Mouse (Mus musculus): ENCODE measurements at regions not wholly inside any gene's neighbourhood (a gene's known extent, or its start where the extent isn't known, plus 50 kb on each side); places are given as distances from the start of the nearest gene placed in this dataset.

DNA sequence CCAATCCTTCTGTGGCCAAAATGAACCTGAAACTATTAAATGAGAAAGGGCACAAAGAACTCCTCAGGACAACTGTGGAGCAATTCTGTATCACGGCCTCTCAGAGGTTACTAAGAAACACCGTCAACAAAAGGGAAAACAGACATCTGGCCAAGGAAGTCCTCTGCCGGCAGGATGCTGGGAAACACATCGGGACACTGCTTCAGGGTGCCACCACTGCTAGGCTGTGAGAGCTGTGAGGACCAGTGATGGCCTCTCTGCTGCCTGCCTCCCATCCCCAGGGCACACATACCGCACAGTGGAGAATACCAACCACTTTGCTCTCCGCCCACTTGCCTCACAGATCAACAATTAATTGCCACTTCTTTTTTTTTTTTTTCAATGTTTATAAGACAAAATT lies 182.6 kb upstream of the Klf14 start:
- TF ChIP-seq GATA4 (IDR thresholded peaks at IDR 0.05; ENCODE audit: insufficient replicate concordance, low read length): no peak

- TF ChIP-seq GATA4 (IDR thresholded peaks at IDR 0.05; ENCODE audit: insufficient replicate concordance, low read length): peak; percentile 38; the same call in 1 of the 2 replicates
These were observed 183.7 kb upstream of the Klf14 start for GRCm38 (mm10) chr6:31142479-31143007.

DNA sequence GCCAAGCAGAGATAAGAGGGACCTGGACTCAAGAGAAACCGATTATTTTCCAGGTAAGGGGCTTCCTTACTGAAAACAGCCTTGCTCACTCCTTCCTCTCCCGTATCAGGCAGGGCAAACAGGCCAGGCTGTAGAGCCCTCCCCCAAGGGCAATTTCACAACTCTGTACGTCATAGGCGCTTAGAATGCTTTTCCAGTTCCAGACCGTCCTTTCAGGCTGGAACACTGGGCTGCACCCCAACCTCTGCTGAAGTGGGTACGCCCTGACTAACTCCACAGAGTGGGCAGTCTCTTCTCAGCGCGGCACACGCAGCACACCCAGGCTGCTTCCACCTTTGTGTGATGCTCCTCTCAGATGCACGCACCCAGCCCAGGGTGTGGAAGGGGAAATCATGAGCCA lies 186.8 kb upstream of the Klf14 start:
- peak; percentile 22; the same call in 1 of the 2 replicates for TF ChIP-seq GATA4 (IDR thresholded peaks at IDR 0.05; ENCODE audit: insufficient replicate concordance, low read length)

- no peak for TF ChIP-seq GATA4 (IDR thresholded peaks at IDR 0.05; ENCODE audit: insufficient replicate concordance, low read length)
These were observed 187.9 kb upstream of the Klf14 start for GRCm38 (mm10) chr6:31146779-31147178.

- TF ChIP-seq GATA4 (IDR thresholded peaks at IDR 0.05; ENCODE audit: insufficient replicate concordance, low read length): no peak
These were observed 188.8 kb upstream of the Klf14 start for GRCm38 (mm10) chr6:31147682-31148081.

DNA sequence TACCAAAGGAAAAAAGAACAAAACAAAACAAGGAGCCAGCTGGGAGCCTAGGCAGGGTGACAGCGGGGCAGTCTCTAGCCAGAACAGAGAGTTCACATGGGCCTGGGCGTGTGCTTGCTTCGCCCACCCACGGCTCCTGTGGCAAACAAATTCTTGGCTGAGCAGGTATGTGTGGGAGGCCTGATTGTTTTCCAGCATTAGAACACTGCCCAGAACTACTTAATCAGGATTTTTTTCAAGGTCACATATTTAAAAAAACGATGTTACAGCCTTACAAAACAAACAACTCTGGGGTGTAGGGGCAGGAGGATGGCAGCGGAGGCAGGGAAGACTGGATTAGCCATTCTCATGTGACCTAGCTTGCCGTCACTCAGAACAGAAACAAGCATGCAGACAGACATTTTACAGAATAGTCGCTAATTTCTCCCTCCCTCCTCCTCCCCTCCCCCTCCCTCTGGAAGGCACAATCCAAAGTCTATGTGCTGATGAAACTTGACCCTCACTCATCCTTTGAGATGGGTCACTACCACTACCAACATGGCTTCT lies 189.5 kb upstream of the Klf14 start:
- no peak for TF ChIP-seq GATA4 (IDR thresholded peaks at IDR 0.05; ENCODE audit: insufficient replicate concordance, low read length)

- TF ChIP-seq GATA4 (IDR thresholded peaks at IDR 0.05; ENCODE audit: insufficient replicate concordance, low read length): peak; percentile 66; the same call in 1 of the 2 replicates
These were observed 190.3 kb upstream of the Klf14 start for GRCm38 (mm10) chr6:31149164-31149563.

- no peak for TF ChIP-seq GATA4 (IDR thresholded peaks at IDR 0.05; ENCODE audit: insufficient replicate concordance, low read length)
These were observed 191.5 kb upstream of the Klf14 start for GRCm38 (mm10) chr6:31150416-31150815.

DNA sequence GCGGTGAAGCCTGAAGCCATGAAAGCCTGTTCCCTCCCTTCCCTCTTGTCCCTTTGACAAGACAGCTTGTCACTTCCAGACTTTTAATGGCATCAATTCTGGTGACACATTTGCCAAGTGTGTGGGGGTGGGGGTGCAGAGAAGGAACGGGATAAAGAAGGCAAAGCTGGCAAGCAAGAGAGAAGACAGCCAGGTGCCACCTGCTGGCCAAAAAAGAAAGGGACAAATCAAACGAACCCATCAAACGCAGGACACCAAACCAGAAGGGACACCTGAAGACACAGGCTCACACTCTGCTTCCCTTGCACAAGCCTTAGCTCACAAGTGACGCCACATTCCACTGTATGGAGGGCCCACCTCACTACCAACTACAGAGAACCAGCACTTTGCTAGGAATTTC lies 197.0 kb upstream of the Klf14 start:
- no peak for TF ChIP-seq GATA4 (IDR thresholded peaks at IDR 0.05; ENCODE audit: insufficient replicate concordance, low read length)

GRCm38 (mm10) chr6:31156999-31157398 lies 198.1 kb upstream of the Klf14 start:
- TF ChIP-seq GATA4 (IDR thresholded peaks at IDR 0.05; ENCODE audit: insufficient replicate concordance, low read length): no peak

DNA sequence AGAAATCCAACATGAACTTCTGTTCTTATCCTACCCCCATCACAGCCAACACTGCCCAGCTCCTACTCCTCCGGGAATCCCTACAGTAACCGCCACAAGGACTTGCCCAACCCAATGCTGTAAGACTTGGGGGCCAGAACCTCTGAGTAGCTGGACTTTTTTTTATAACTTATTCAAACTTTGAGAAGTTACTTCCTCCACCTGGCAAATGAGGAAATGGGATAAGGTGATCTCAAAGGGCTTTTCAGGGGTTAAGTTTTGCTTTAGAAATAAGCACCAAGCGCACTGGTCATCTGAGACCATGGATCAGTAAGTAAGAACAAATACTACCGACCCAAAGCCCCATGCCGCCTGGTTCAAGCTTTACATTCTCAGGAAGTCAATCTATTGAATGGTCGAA lies 198.6 kb upstream of the Klf14 start:
- no peak for TF ChIP-seq GATA4 (IDR thresholded peaks at IDR 0.05; ENCODE audit: insufficient replicate concordance, low read length)

DNA sequence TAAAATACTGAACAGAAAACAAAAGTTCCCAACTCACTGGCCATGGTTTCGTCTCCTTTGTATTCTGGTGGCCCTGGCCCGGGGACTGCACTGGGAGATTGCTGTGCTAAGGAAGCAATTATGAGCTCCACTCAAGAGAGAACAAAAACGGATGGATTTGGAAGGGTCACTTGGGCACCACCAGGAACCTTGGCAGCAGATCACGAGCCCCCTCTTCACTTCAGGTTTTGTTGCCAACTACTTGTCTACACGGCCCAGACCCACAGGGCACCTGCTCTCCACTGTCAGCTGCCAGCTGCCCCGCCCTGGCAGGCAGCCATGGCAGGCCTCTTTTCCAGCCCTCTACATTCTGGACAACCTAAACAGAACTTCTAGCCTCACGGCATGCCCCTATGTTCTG lies 199.8 kb upstream of the Klf14 start:
- no peak for TF ChIP-seq GATA4 (IDR thresholded peaks at IDR 0.05; ENCODE audit: insufficient replicate concordance, low read length)

DNA sequence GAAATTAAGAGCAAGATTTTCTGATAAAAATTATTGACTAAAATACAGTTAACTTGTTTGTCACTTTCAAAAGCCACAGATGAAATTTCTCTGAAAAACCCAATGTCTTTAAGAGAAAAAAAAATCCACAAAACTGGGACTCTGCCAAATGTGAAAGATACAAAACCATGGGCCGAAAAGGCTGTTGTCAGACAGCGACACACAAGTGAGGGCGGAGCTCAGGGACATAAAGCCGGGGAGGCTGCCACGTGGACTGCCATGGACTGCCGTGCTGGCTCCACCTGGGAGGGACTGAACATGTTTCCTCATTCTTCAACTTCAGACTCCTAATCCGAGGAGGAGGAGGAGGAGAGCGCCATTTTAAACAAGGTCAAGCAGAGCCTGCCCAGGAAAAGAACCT lies 200.4 kb upstream of the Klf14 start:
- no peak for TF ChIP-seq GATA4 (IDR thresholded peaks at IDR 0.05; ENCODE audit: insufficient replicate concordance, low read length)

GRCm38 (mm10) chr6:31159935-31160670 lies 201.2 kb upstream of the Klf14 start:
- no peak for TF ChIP-seq GATA4 (IDR thresholded peaks at IDR 0.05; ENCODE audit: insufficient replicate concordance, low read length)

DNA sequence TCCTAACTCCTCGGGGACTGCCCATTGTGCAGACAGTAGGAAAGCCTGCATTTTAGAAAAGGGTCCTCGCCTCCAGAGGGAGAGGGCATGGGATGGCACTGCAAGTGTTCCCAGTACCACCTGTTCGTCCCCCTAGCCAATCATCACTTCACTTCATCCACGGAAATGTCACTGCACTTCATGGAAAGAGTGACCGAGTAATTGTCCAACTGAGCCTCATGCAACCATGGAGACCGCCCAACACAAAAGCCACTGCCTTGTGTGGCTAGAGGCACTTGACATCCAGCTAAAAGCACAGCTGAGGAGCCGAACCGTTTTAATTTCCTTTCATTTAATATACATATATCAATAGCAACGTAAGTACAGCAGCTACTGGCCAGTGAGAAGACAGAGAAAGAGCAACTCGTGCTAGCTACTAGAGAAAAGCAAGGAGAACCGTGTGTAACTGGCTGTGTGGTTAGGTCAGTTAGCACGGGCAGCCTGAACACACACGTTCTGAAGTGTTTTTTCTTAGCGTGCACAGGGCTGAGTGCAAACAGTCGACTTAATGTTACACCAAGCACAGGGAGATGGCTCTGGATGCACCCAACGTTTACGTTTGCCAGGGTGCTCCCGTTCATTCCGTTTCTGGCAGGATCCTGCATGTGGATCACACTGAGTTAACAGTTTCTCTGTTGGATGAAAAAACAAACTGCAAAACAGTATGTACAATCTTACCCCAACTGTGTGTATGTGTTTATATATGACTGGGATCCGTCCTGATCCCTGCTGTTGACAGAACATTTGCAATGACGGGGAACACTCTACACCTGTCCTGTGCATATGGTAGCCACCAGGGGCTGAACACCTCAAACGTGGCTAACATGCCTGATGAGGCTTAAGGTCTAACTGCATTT lies 202.8 kb upstream of the Klf14 start:
- TF ChIP-seq GATA4 (IDR thresholded peaks at IDR 0.05; ENCODE audit: insufficient replicate concordance, low read length): no peak

- no peak for TF ChIP-seq GATA4 (IDR thresholded peaks at IDR 0.05; ENCODE audit: insufficient replicate concordance, low read length)
These were observed 206.1 kb upstream of the Klf14 start for GRCm38 (mm10) chr6:31165011-31165410.

All from liver, adult (tissue).